Mouse (Mus musculus) cerebellum, adult 2 months (tissue): ENCODE results near the gene Chd1l.

Experiments used
- CTCF ChIP-seq: fragments of 200-500 bp; IDR thresholded peaks from 2 replicates; pipeline ENCODE4 v1.5.1; 2011; ENCODE audit warnings: low read depth, mild to moderate bottlenecking, control low read depth, low read length, moderate library complexity, borderline replicate concordance; ENCODE audit not compliant: insufficient read depth
- POLR2A ChIP-seq: fragments of 200-500 bp; IDR thresholded peaks from 2 replicates; pipeline ENCODE4 v1.6.1; 2011; ENCODE audit warnings: low read length, control low read depth, borderline replicate concordance; ENCODE audit not compliant: insufficient read depth

GRCm38 (mm10) chr3:97594140-97594539 lies 15.9 kb downstream of the Chd1l start:
- TF ChIP-seq CTCF (no peak), POLR2A (no peak)
